Mouse (Mus musculus): Measurements from ENCODE around the gene Wfdc21.

Wfdc21 gene

DNA sequence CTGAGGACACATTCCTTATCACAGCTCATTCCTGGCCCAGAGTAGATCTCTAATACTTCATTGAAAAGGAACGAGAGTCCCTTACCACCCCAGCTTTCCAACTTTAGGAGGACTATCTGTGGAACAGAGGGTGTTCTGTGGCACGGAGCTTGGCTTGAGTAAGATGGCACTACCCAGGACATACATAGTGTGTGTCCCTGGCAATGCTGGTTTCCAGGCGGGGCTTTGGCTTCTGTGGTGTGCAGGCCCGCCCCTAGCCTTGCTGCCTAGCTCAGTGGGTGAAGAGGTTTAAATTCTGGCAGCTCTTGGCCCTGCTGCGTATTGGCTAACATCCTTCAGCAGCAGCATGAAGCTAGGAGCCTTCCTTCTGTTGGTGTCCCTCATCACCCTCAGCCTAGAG lies at the start of gene Wfdc21:
Wfdc21 (plus strand) TSS at position 260 of the 400 bp plus-strand sequence.
- no peak for DNase-seq (ENCODE audit: low spot score)

- no peak for DNase-seq (ENCODE audit: low spot score)
Observed at GRCm38 (mm10) chr11:83703705-83704104, 43.0 kb upstream of the Wfdc21 start, which contains the start of gene Wfdc17. Gene Wfdc17 (plus strand): TSS chr11:83703991.

- no peak for DNase-seq (ENCODE audit: low spot score)
Observed at GRCm38 (mm10) chr11:83708715-83709114, 38.0 kb upstream of the Wfdc21 start, which contains the start of gene Wfdc18. Gene Wfdc18 (plus strand): TSS chr11:83709015.

DNA sequence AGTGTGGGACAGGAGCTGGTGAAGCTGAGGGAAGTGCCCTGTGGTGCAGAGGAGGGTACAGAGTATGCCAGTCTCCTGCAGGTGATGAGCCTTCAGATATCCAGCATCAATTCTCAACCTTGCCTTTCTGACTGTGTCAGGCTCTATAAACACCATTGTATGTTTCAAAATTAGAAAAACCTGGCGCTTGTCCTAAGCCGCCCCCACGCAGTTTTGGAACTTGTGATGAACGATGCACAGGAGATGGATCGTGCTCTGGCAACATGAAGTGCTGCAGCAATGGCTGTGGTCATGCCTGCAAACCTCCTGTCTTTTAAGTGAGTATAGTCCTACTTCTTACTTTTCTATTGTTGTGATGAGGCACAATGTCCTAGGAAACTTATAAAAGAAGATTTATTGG lies 37.1 kb upstream of the Wfdc21 start:
- no peak for DNase-seq (ENCODE audit: low spot score)

DNA sequence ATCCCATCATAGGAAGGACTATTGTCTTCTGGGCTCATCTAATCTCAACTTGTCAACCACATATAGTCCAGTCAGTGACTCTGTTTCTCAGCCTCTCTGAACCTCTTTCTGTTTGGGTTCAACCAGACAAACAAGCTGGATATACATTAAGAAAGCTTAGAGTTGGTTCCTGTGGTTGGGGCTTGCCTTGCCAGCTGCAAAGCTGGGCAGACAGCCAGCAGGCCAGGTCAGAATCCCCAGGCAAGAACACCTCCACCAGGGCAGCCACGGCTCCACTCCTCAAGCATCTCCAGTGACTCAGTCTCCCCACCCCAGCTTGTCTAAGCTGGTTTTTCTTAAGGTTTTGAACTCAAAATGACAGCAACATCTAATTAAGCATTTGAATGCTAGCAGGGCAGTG lies 34.1 kb upstream of the Wfdc21 start:
- DNase-seq (ENCODE audit: low spot score), result no peak

DNA sequence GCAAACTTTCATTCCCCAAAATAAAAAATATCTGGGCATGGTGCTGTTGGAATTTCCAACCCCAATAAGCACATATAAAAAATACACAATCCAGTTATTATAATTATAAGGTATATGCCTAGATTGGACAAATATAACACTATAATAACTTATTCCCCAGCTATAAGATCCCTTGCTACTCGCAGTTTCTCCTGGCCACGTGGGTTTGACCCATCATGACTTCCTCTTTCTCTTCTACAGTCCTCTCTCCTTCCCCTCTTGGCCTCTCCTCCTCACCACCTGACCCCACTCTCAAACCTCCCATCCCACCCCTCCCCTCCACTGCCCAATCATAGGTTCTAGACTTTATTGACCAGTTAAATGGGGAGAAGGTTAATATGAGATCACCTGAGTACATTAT lies 32.8 kb upstream of the Wfdc21 start:
- DNase-seq (ENCODE audit: low spot score), result no peak

GRCm38 (mm10) chr11:83717042-83717665 lies 29.6 kb upstream of the Wfdc21 start:
- no peak for DNase-seq (ENCODE audit: low spot score)

GRCm38 (mm10) chr11:83720766-83721165 lies 26.0 kb upstream of the Wfdc21 start:
- no peak for DNase-seq (ENCODE audit: low spot score)

GRCm38 (mm10) chr11:83728757-83729432 lies 17.8 kb upstream of the Wfdc21 start:
- no peak for DNase-seq (ENCODE audit: low spot score)

GRCm38 (mm10) chr11:83731116-83731515 lies 15.6 kb upstream of the Wfdc21 start:
- no peak for DNase-seq (ENCODE audit: low spot score)

DNA sequence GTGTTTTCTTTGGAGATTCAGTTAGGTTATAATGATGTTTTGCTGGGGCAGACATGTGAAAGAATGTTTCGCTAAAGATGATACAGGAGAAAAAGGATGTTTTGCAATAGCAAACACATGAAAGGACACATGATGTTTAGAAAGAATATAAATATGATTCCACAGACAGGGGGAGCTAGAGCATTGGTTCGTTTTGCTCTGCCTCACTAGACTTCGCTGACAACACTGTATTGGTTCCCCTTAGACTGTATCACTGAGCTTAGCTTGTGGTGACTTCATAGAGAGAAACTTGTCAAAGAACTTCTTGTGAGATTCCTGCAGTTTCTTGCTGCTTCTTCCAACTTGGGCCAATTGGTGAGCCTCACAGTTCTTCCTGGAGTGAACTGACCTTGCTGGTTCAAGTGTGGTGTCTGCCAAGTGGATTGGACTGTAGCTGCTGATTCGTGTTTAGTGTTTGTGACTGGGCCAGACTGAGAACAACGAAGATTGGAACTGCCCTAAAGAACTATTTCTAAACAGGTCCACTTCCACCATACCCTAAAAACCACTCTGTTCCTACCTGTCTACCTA lies 13.6 kb upstream of the Wfdc21 start:
- no peak for DNase-seq (ENCODE audit: low spot score)

DNA sequence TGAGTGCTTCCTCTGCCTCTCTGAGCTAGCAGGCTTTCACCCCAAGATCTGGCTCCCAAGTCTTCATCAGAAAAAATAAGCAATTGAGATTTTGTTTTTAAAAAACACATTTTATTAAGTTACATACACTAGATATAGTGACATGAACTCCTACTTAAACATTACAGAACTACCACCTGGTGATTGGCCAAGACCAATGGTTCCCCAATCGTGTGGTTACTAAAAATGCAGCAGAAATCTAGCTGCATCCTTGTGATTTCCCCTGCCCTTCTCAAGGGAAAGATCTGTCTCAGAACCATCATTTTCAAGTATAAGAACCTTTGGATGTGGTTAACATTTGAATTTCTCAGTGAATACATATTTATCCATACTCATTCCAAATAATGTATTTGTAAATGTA lies 12.5 kb upstream of the Wfdc21 start:
- DNase-seq (ENCODE audit: low spot score), result no peak

- DNase-seq (ENCODE audit: low spot score), result no peak
Observed at GRCm38 (mm10) chr11:83735881-83736280, 10.9 kb upstream of the Wfdc21 start.

DNA sequence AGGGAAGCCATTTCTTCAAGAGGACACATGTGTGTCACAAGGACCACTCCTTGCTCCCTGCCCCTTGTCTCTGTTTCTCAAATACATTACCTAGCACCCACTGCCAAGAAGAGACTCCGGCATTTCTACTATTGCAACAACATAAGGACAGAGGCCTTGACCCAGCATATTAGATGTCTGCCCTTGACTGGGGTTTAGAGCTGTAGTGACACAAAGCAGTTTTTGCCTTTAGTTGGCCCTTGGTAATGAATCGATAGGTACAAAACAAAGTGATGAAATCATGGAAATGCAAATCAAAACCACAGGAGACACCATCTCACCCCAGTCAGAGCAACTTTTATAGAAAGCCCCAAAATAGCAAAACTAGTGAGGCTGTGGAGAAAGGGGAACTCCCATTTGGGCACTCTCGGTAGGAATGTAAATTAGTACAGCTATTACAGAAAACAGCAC lies 9.6 kb upstream of the Wfdc21 start:
- no peak for DNase-seq (ENCODE audit: low spot score)

DNA sequence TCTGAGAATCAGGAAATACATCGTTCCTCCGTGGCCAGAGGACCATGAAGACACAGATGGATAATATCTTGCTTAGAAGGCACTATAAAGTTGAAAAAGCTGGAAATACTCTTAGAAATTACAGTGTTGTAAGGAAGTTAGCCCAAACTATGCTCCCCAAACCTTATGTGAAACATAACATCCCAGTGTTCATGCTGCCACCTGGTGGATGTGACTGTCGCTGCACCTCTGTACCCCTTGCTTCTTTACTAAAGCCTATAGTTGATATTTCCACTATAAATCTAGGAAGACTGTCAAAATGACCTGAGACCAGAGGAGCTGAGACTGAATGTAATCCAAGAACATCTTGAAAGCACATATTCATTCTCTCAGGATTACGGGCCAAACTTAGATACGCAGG lies 7.5 kb upstream of the Wfdc21 start:
- peak; percentile 47 for DNase-seq (ENCODE audit: low spot score)

DNA sequence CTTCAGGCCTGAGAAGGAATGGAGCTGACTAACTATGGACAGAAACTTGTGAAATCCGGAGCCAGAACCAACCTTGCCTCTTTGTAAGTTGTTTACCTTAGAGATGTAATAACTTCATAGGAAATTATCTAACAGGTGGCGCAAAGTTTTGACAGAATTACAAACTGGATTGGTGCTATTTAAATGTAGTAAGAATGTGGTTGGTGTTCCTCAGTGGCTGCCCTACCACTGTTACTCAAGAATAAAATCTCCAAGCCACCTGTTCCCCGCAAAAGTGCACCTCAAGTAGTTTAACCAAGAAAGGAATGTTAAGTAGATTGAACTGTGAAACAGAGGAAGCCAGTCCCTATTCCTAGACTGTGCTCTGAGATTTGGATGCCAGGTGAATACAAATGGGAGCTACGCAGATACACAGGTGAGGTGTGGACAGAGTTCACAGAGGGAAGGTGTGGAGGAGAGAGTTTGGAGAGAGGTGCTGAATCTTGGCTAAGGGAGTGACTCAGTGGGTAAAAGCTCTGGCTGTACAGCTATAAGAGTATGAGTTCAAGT lies 6.2 kb upstream of the Wfdc21 start:
- DNase-seq (ENCODE audit: low spot score), result no peak

DNA sequence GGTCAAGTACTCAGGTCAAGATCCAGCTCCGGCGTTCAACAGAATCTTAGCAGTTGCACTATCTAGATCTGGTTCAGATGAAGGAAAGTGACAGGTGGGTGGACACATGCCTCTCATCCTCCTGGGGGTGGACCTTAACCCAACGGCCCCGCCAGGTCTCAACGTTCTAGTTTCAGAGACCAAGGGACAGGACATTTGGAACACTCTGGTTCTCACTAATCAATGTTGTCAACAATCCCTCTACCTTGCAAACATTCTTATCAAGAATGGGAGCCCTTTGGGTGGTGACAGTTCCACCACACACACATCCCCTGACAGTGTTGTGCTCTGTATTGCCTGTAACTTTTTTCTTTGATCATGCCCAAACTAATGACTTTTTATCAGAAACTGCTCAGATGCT lies 4.9 kb upstream of the Wfdc21 start:
- no peak for DNase-seq (ENCODE audit: low spot score)

GRCm38 (mm10) chr11:83742731-83743355 lies 3.9 kb upstream of the Wfdc21 start:
- DNase-seq (ENCODE audit: low spot score), result no peak

DNA sequence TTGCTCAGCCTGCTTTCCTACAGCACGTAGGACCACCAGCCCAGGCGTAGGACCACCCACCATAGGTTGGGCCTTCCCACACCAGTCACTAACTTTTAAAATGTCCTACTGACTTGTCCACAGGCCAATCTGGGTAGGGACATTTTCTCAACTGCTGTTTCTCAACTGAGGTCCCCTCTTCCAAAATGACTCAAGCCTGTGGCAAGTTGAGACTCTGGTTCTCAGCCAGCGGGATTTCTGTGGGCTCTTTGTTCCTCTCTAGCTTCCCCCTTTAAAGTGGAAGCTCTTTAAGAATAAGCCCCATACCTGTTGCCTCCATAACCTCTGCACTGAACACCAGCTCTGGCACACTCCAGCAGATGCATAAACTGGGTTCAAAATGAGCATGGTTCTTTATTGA lies 3.2 kb upstream of the Wfdc21 start:
- no peak for DNase-seq (ENCODE audit: low spot score)

- DNase-seq (ENCODE audit: low spot score), result no peak
Observed at GRCm38 (mm10) chr11:83746152-83746551, 588 bp upstream of the Wfdc21 start.

GRCm38 (mm10) chr11:83747376-83748265 lies 881 bp downstream of the Wfdc21 start:
- no peak for DNase-seq (ENCODE audit: low spot score)
